Mouse (Mus musculus) kidney, embryonic 14.5 days (tissue): ENCODE measurements around the gene Timm10. TPM values are rescaled to one million over a fixed set of nuclear protein-coding genes. Genes with fewer than 3 reads are reported as not detected.

Source experiments
- ATAC-seq: fragments of 200-750 bp; cut with Nextera tagmentation; 2 replicates; pipeline ENCODE4 v1.8.0; 2017; ENCODE audit warnings: moderate number of reproducible peaks, mild to moderate bottlenecking, moderate TSS enrichment, moderate library complexity; ENCODE audit not compliant: low FRiP score, low TSS enrichment
- H3K27ac ChIP-seq: fragments of 300-500 bp; sonication (generic); 2 replicates; pipeline ENCODE4 v1.5.1; 2014; ENCODE audit warnings: low read depth, mild to moderate bottlenecking, low read length, moderate library complexity, mixed read lengths
- H3K27me3 ChIP-seq: fragments of 300-500 bp; sonication (generic); 2 replicates; pipeline ENCODE4 v1.6.1; 2014; ENCODE audit warnings: mild to moderate bottlenecking, low read length; ENCODE audit not compliant: control insufficient read depth, insufficient read depth
- H3K36me3 ChIP-seq: fragments of 300-500 bp; sonication (generic); 2 replicates; pipeline ENCODE4 v1.6.1; 2014; ENCODE audit warnings: low read length, mixed read lengths; ENCODE audit not compliant: control insufficient read depth, insufficient read depth
- H3K4me1 ChIP-seq: fragments of 300-500 bp; sonication (generic); 2 replicates; pipeline ENCODE4 v1.6.1; 2014; ENCODE audit warnings: low read length, mixed read lengths; ENCODE audit not compliant: control insufficient read depth, insufficient read depth
- H3K4me2 ChIP-seq: fragments of 300-500 bp; sonication (generic); replicated peaks from 2 replicates; pipeline ENCODE4 v1.6.1; 2014; ENCODE audit warnings: low read depth, mild to moderate bottlenecking, low read length
- H3K4me3 ChIP-seq: fragments of 300-500 bp; sonication (generic); 2 replicates; pipeline ENCODE4 v1.5.1; 2014; ENCODE audit warnings: mild to moderate bottlenecking, low read length
- H3K9ac ChIP-seq: fragments of 300-500 bp; sonication (generic); 2 replicates; pipeline ENCODE4 v1.6.1; 2014; ENCODE audit warnings: low read depth, mild to moderate bottlenecking, low read length, moderate library complexity
- H3K9me3 ChIP-seq: fragments of 300-500 bp; sonication (generic); 2 replicates; pipeline ENCODE4 v1.6.1; 2016; ENCODE audit warnings: low read length; ENCODE audit not compliant: control insufficient read depth
- WGBS: fragments of 180-500 bp; shearing (Covaris S2); extraction: QIAGEN DNeasy Blood & Tissue Kit; methylation state at CpG from one replicate; pipeline ENCODE4 v1.1.7; 2014; 5-methylcytosine and 5-hydroxymethylcytosine counted together
- polyA plus RNA-seq: library from polyadenylated mRNA; unstranded; fragments of >200 nt; fragmentation: Nextera tagmentation; extraction: Ambion mirVana; gene quantifications from 2 replicates; pipeline ENCODE4 v1.2.1, GENCODE M21; 2014

The Timm10 gene
- polyA plus RNA-seq, 1 experiment from 2014 or later, result 65.3 TPM

DNA sequence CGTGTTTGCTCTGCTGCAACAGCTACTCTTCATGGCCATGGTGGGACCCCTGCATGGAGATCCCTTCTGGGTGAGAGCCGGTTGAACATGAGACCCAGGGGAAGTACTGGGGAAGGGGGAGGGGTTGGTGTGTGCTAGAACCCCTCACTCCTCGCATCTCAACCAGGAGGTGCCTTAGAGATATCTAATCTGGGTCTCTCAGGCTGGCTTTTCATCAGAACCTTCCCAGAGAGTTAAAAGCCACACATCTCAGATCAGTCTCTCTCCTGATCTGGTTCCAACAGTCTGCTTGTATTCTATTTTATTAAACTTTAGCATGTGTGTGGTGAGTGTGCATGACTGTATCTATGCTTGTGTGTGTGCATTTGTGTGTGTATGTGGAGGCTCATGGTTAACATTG, 34.6 kb downstream of the Timm10 start:
- Histone ChIP-seq H3K27ac (no peak overlapping the region), H3K27me3 (peaks cover 9% of the 10 kb centered on the region), H3K4me1 (0 out of 2 replicates have a peak, but pooled peaks cover 7% of the 10 kb centered on the region), H3K9me3 (no peaks in the 10 kb centered on the region), H3K9ac (no peak overlapping the region), H3K36me3 (peaks cover 44% of the 10 kb centered on the region), H3K4me2 (no peak overlapping the region), H3K4me3 (no peak overlapping the region)
- ATAC-seq, result no peak
- WGBS, result 79% methylated on average over 3 of the region's 3 CpGs

DNA sequence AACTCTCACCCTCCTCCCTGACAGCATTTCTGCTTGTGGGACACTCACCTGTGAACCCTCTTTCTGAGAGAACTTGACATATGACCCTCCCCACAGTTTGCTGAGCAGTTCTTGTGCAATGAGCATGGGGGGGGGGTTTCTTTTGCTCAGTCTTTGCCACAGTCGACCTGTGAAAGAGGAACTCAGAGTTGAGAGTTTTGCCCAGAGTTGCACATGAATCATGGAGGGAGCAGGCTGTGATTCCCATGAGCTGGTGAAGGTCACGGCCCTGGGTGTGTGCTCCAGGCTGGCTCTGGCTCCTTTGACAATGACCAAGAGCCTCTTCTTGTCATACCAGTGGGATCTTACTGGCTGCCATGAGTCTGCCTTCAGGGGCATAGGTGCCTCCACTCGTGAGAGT, 35.4 kb downstream of the Timm10 start:
- Histone ChIP-seq H3K4me3 (no peak overlapping the region), H3K9ac (no peak overlapping the region), H3K4me2 (no peak overlapping the region), H3K36me3 (peaks cover 39% of the 10 kb centered on the region), H3K9me3 (no peaks in the 10 kb centered on the region), H3K27ac (no peak overlapping the region), H3K4me1 (0 out of 2 replicates have a peak, but pooled peaks cover 7% of the 10 kb centered on the region), H3K27me3 (peaks cover 17% of the 10 kb centered on the region)
- WGBS, result 80% methylated on average over 3 of the region's 3 CpGs
- no peak for ATAC-seq

DNA sequence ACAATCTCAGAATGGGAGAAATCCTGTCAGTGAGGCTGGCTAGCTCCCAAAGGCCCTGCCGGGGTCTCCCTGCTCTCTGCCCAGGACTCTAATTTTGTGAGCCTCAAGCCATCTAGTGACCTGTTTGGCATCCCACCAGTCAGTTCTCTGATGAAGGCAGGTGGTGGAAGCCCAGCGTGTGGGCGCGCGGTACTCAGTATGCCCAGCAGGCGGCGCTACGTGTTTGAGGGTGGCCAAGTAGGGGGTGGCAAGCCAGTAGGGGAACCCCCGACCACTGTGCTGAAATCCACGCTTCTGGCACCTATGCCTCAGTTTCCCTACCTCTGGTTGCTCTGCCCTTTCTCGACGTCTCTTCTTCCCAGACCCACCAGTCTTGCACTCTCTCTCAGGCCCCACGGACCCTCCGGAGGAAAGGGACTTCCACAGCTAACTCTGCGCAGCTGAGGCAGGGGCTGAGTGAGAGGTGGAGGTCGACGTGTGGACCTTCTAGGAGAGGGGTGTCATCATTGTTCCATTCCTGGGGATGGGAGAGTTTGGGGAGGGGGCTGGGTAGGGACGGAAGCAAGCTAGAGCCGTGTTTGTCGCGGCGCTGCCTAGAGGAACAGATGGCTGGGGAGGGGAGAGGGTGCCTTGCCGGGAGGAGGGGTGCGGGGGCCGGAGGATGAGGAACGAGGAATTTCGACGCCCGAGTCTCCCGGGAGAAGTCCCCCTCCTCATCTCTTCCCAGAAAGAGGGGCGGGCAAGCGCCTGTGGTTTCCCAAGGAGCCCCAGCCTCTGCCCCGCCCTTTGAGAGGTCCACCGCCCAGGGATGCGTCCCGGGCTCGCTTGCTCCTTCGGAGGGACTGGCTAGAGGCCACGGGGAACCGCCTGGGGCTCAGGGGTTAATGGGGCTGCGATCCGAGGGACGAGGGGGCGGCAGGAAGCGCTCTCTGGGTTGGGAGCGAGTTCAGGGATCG, 39.1 kb downstream of the Timm10 start:
- ATAC-seq, result peak; percentile 63
- Histone ChIP-seq H3K36me3 (peaks cover 14% of the 10 kb centered on the region), H3K9me3 (no peaks in the 10 kb centered on the region), H3K9ac (peak overlapping the region; percentile 35; the same call in 1 of the 2 replicates), H3K27ac (no peak overlapping the region), H3K4me3 (peak overlapping the region; percentile 40), H3K27me3 (peaks cover 32% of the 10 kb centered on the region), H3K4me1 (0 out of 2 replicates have a peak, but pooled peaks cover 7% of the 10 kb centered on the region), H3K4me2 (peak overlapping the region; percentile 64)
- WGBS, result 1% methylated on average over 45 of the region's 47 CpGs

DNA sequence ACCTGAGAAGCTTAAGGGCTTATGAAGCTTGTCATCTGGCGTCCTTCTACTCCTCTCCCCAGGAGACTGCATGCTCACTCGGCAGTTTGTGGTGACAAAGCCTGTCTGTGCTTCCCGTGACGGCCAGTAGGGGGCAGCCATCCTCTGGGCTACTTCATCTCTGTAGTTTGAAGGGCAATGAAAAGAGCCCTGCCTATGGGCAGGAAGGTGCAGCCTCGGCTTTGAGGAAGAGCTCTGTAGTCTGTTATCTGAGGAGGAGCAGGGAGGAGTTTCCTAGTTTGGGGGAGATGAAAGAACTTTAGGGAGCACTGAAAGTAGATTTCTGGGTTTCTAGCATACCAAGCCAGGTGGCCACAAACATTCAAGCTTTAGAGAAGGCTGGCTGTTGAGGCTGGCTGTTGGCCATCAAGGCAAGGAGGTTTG, 41.7 kb downstream of the Timm10 start:
- Histone ChIP-seq H3K4me3 (no peak overlapping the region), H3K36me3 (no peaks in the 10 kb centered on the region), H3K4me1 (peaks cover 10% of the 10 kb centered on the region), H3K4me2 (no peak overlapping the region), H3K27me3 (peaks cover 58% of the 10 kb centered on the region), H3K9ac (no peak overlapping the region), H3K27ac (no peak overlapping the region), H3K9me3 (no peaks in the 10 kb centered on the region)
- ATAC-seq, result no peak
- 8% methylated on average over 5 of the region's 5 CpGs for WGBS

DNA sequence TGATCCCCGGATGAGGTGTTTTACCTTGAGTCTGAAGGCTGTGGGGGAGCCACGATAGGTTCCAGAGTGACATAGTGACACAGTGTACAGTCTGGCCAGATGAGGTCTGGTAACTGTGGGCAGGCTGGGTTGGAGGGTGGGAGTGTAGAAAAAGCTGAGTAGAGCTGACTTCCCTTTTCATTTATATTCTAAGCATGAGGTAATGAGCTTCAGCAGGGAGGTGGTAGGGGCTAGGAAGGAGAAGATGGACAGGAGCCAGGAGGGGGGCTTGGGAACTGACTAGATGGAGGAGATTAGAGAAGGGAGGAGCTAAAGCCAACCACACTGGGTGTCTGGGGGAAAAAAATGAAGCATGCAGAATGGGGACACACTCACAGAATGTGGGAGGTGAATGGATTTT, 42.2 kb downstream of the Timm10 start:
- WGBS, result 74% methylated on average over 2 of the region's 2 CpGs

DNA sequence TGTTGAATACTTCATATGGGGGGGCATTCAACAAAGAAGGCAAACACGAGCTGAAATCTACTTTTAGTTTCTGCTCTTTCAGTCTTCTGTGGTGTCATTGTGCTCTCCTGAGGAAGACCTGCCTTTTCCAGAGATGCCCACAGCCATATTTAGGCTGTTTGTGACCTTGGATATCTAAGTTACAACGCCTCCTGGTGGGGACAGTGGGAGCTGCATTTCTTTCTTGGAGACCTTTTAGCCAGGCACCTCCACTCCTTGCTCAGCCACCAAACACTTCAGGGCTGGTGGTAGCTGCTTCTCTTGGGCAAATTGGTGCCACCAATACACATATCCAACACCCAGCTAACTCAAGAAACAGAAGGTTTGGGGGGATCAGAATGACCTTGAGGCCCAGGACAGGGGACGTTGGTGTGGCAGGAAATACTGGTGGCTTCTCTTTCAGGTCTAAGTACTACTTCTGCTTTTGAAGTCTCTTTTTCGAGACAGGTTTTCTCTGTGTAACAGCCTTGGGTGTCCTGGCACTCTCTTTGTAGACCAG, 43.9 kb downstream of the Timm10 start:
- Histone ChIP-seq H3K9ac (no peak overlapping the region), H3K36me3 (no peaks in the 10 kb centered on the region), H3K4me2 (no peak overlapping the region), H3K9me3 (no peaks in the 10 kb centered on the region), H3K4me1 (peaks cover 10% of the 10 kb centered on the region), H3K27me3 (peaks cover 65% of the 10 kb centered on the region), H3K4me3 (no peak overlapping the region), H3K27ac (no peak overlapping the region)
- ATAC-seq, result no peak
- WGBS, result 67% methylated on average over 4 of the region's 4 CpGs

More for the DNA sequence above, 42.2 kb downstream of the Timm10 start:
- peaks cover 62% of the 10 kb centered on the region for H3K27me3 ChIP-seq
- no peak overlapping the region for H3K4me3 ChIP-seq
- ATAC-seq, result no peak
- H3K9ac ChIP-seq, result no peak overlapping the region
- H3K4me1 ChIP-seq, result peaks cover 10% of the 10 kb centered on the region
- no peaks in the 10 kb centered on the region for H3K9me3 ChIP-seq
- no peak overlapping the region for H3K4me2 ChIP-seq
- H3K27ac ChIP-seq, result no peak overlapping the region
- H3K36me3 ChIP-seq, result no peaks in the 10 kb centered on the region

DNA sequence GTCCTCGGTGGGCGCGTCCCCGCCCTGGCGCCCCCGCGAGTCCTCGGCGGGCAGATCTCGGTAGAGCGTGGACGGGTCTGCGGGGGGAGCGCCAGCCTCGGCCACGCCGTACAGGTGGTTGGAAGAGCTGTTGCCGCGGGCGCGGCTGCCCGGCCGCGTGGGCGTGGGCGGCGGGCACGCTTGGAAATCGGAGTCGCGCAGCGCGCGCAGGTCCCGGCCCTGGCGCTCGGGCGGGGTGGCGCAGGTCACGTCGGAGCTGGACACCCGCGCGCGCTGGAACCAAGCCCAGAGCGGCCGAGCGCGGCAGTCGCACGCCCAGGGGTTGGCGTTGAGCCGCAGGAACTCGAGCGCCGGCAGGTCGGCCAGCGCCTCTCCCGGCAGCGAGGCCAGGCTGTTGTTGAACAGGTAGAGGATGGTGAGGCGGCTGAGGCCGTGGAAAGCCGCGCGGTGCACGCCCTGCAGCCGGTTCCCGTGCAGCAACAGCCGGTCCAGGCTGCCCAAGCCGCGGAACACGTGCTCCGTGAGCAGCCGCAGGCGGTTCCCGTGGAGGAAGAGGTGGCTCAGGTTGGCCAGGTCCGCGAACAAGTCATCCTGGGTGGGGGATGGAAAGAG, 45.4 kb downstream of the Timm10 start:
- no peaks in the 10 kb centered on the region for H3K36me3 ChIP-seq
- peaks cover 50% of the 10 kb centered on the region for H3K27me3 ChIP-seq
- under 1% methylated on average over 77 of the region's 78 CpGs for WGBS
- peak overlapping the region; percentile 44 for H3K4me3 ChIP-seq
- H3K4me2 ChIP-seq, result peak overlapping the region; percentile 90
- peaks cover 4% of the 10 kb centered on the region for H3K4me1 ChIP-seq
- no peaks in the 10 kb centered on the region for H3K9me3 ChIP-seq
- H3K27ac ChIP-seq, result no peak overlapping the region
- ATAC-seq, result peak; percentile 61
- H3K9ac ChIP-seq, result peak overlapping the region; percentile 47

DNA sequence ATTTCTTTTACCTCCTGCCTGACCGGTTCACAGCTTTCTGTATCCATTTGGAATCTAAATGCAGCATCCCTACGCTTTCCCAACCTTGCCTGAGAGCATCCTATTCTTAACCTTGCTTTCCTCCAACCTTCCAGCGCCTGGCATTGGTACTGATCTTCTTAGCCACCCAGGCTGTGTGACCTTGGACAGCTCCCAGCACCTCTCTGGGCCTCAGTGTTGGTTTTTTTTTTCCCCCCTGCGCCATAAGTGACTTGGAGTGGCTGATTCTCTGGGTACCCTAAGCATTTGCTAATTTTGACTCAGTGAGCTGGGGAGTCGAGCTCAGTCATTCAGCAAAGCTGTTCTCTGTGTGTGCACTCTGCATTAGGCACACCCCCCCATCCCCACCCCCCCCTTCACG, 49.0 kb downstream of the Timm10 start:
- Histone ChIP-seq H3K4me2 (no peak overlapping the region), H3K27ac (no peak overlapping the region), H3K9me3 (no peaks in the 10 kb centered on the region), H3K36me3 (no peaks in the 10 kb centered on the region), H3K4me3 (no peak overlapping the region), H3K27me3 (peaks cover 40% of the 10 kb centered on the region), H3K4me1 (peaks cover 4% of the 10 kb centered on the region), H3K9ac (no peak overlapping the region)
- no peak for ATAC-seq
- WGBS, result 57% methylated on average over 6 of the region's 6 CpGs
